Mouse (Mus musculus) embryonic facial prominence, embryonic 15.5 days (tissue): ENCODE results near the gene Spata5. TPM values are rescaled to one million over a fixed set of nuclear protein-coding genes. Genes with fewer than 3 reads are reported as not detected.
A peak's percentile ranks its signal among the peaks of the same experiment; 100 is the strongest.

Experiments
- ATAC-seq: fragments of 200-750 bp; cut with Nextera tagmentation; 2 replicates; pipeline ENCODE4 v1.8.0; 2017; ENCODE audit warnings: low read depth, moderate TSS enrichment; ENCODE audit not compliant: insufficient number of reproducible peaks, low FRiP score, low TSS enrichment
- H3K27ac ChIP-seq: fragments of 300-500 bp; sonication (generic); replicated peaks from 2 replicates; pipeline ENCODE4 v1.5.1; 2015; ENCODE audit warnings: mild to moderate bottlenecking, inconsistent platforms
- H3K27me3 ChIP-seq: fragments of 300-500 bp; sonication (generic); 2 replicates; pipeline ENCODE4 v1.6.1; 2015; ENCODE audit warnings: inconsistent platforms
- H3K36me3 ChIP-seq: fragments of 300-500 bp; sonication (generic); 2 replicates; pipeline ENCODE4 v1.6.1; 2015; ENCODE audit warnings: mild to moderate bottlenecking, inconsistent platforms
- H3K4me1 ChIP-seq: fragments of 300-500 bp; sonication (generic); 2 replicates; pipeline ENCODE4 v1.6.1; 2015; ENCODE audit warnings: inconsistent platforms
- H3K4me2 ChIP-seq: fragments of 300-500 bp; sonication (generic); replicated peaks from 2 replicates; pipeline ENCODE4 v1.6.1; 2015; ENCODE audit warnings: mild to moderate bottlenecking, inconsistent platforms
- H3K4me3 ChIP-seq: fragments of 300-500 bp; sonication (generic); replicated peaks from 2 replicates; pipeline ENCODE4 v1.5.1; 2015; ENCODE audit warnings: mild to moderate bottlenecking, inconsistent platforms
- H3K9ac ChIP-seq: fragments of 300-500 bp; sonication (generic); 2 replicates; pipeline ENCODE4 v1.6.1; 2015; ENCODE audit warnings: inconsistent platforms
- H3K9me3 ChIP-seq: fragments of 300-500 bp; sonication (generic); replicated peaks from 2 replicates; pipeline ENCODE4 v1.6.1; 2016; ENCODE audit warnings: inconsistent platforms
- WGBS: fragments of 180-500 bp; shearing (Covaris S2); methylation state at CpG from one replicate; pipeline ENCODE4 v1.1.7; 2015; 5-methylcytosine and 5-hydroxymethylcytosine counted together
- polyA plus RNA-seq: library from polyadenylated mRNA; unstranded; fragments of >200 nt; fragmentation: Nextera tagmentation; extraction: Ambion mirVana; gene quantifications from 2 replicates; pipeline ENCODE4 v1.2.1, GENCODE M21; 2015

Spata5 gene
- polyA plus RNA-seq, 1 experiment from 2014 or later: 34.7 TPM

- Histone ChIP-seq H3K36me3 (no peaks in the 10 kb centered on the region), H3K4me3 (no peak overlapping the region), H3K4me1 (peaks cover 10% of the 10 kb centered on the region), H3K9me3 (no peaks in the 10 kb centered on the region), H3K9ac (no peak overlapping the region), H3K27ac (no peak overlapping the region), H3K4me2 (no peak overlapping the region), H3K27me3 (no peaks in the 10 kb centered on the region)
- WGBS: 83% methylated on average over 3 of the region's 3 CpGs
- no peak for ATAC-seq
These were observed 132.5 kb downstream of the Spata5 start for GRCm38 (mm10) chr3:37552244-37552643.

- H3K9ac ChIP-seq: no peak overlapping the region
- ATAC-seq: no peak
- H3K36me3 ChIP-seq: no peaks in the 10 kb centered on the region
- H3K27me3 ChIP-seq: no peaks in the 10 kb centered on the region
- no peaks in the 10 kb centered on the region for H3K9me3 ChIP-seq
- H3K4me3 ChIP-seq: no peak overlapping the region
- 97% methylated on average over 1 of the region's 1 CpGs for WGBS
- H3K4me1 ChIP-seq: peaks cover 10% of the 10 kb centered on the region
- H3K4me2 ChIP-seq: no peak overlapping the region
- no peak overlapping the region for H3K27ac ChIP-seq
These were observed 133.8 kb downstream of the Spata5 start for GRCm38 (mm10) chr3:37553371-37554033.

GRCm38 (mm10) chr3:37556412-37557113, 136.9 kb downstream of the Spata5 start:
- no peaks in the 10 kb centered on the region for H3K36me3 ChIP-seq
- ATAC-seq: peak; percentile 81
- H3K27ac ChIP-seq: peak overlapping the region; percentile 74
- H3K9ac ChIP-seq: no peak overlapping the region; the same call in 1 of the 2 replicates
- H3K4me1 ChIP-seq: peaks cover 10% of the 10 kb centered on the region
- H3K4me2 ChIP-seq: no peak overlapping the region
- 18% methylated on average over 7 of the region's 7 CpGs for WGBS
- no peaks in the 10 kb centered on the region for H3K9me3 ChIP-seq
- no peaks in the 10 kb centered on the region for H3K27me3 ChIP-seq
- H3K4me3 ChIP-seq: no peak overlapping the region

GRCm38 (mm10) chr3:37557741-37558479, 138.2 kb downstream of the Spata5 start:
- H3K4me3 ChIP-seq: no peak overlapping the region
- H3K4me2 ChIP-seq: no peak overlapping the region
- H3K36me3 ChIP-seq: no peaks in the 10 kb centered on the region
- no peak overlapping the region for H3K9ac ChIP-seq
- 83% methylated on average over 4 of the region's 4 CpGs for WGBS
- no peaks in the 10 kb centered on the region for H3K9me3 ChIP-seq
- ATAC-seq: no peak
- peaks cover 10% of the 10 kb centered on the region for H3K4me1 ChIP-seq
- no peak overlapping the region for H3K27ac ChIP-seq
- H3K27me3 ChIP-seq: no peaks in the 10 kb centered on the region

GRCm38 (mm10) chr3:37559339-37559738, 139.6 kb downstream of the Spata5 start:
- 77% methylated on average over 2 of the region's 2 CpGs for WGBS
- H3K4me1 ChIP-seq: peaks cover 10% of the 10 kb centered on the region

GRCm38 (mm10) chr3:37561466-37561865, 141.8 kb downstream of the Spata5 start:
- H3K4me3 ChIP-seq: no peak overlapping the region
- peaks cover 3% of the 10 kb centered on the region for H3K4me1 ChIP-seq
- no peak for ATAC-seq
- no peaks in the 10 kb centered on the region for H3K27me3 ChIP-seq
- 79% methylated on average over 3 of the region's 3 CpGs for WGBS
- no peaks in the 10 kb centered on the region for H3K9me3 ChIP-seq
- no peak overlapping the region for H3K27ac ChIP-seq
- no peak overlapping the region for H3K4me2 ChIP-seq
- no peaks in the 10 kb centered on the region for H3K36me3 ChIP-seq
- H3K9ac ChIP-seq: no peak overlapping the region

More at GRCm38 (mm10) chr3:37559339-37559738, 139.6 kb downstream of the Spata5 start:
- H3K36me3 ChIP-seq: no peaks in the 10 kb centered on the region
- H3K27ac ChIP-seq: no peak overlapping the region
- H3K4me3 ChIP-seq: no peak overlapping the region
- H3K9ac ChIP-seq: no peak overlapping the region
- no peak overlapping the region for H3K4me2 ChIP-seq
- H3K9me3 ChIP-seq: no peaks in the 10 kb centered on the region
- no peaks in the 10 kb centered on the region for H3K27me3 ChIP-seq
- ATAC-seq: no peak

GRCm38 (mm10) chr3:37566097-37566496, 146.4 kb downstream of the Spata5 start:
- no peak overlapping the region for H3K27ac ChIP-seq
- ATAC-seq: no peak
- no peaks in the 10 kb centered on the region for H3K27me3 ChIP-seq
- no peak overlapping the region for H3K4me2 ChIP-seq
- H3K9ac ChIP-seq: no peak overlapping the region
- peaks cover 6% of the 10 kb centered on the region for H3K4me1 ChIP-seq
- H3K4me3 ChIP-seq: no peak overlapping the region
- WGBS: 94% methylated on average over 6 of the region's 6 CpGs
- H3K36me3 ChIP-seq: no peaks in the 10 kb centered on the region
- no peaks in the 10 kb centered on the region for H3K9me3 ChIP-seq

GRCm38 (mm10) chr3:37567505-37567904, 147.8 kb downstream of the Spata5 start:
- Histone ChIP-seq H3K9ac (no peak overlapping the region), H3K27ac (no peak overlapping the region), H3K4me2 (no peak overlapping the region), H3K36me3 (no peaks in the 10 kb centered on the region), H3K4me1 (peaks cover 6% of the 10 kb centered on the region), H3K4me3 (no peak overlapping the region), H3K27me3 (no peaks in the 10 kb centered on the region), H3K9me3 (no peaks in the 10 kb centered on the region)
- no peak for ATAC-seq
- WGBS: 91% methylated on average over 1 of the region's 1 CpGs

- Histone ChIP-seq H3K27me3 (no peaks in the 10 kb centered on the region), H3K36me3 (no peaks in the 10 kb centered on the region), H3K27ac (no peak overlapping the region), H3K4me3 (no peak overlapping the region), H3K4me2 (no peak overlapping the region), H3K4me1 (peaks cover 6% of the 10 kb centered on the region), H3K9me3 (no peaks in the 10 kb centered on the region), H3K9ac (no peak overlapping the region)
- ATAC-seq: no peak
- WGBS: 79% methylated on average over 1 of the region's 1 CpGs
These were observed 149.1 kb downstream of the Spata5 start for GRCm38 (mm10) chr3:37568780-37569179.

- peak; percentile 78 for ATAC-seq
- H3K9me3 ChIP-seq: no peaks in the 10 kb centered on the region
- peak overlapping the region; percentile 12; the same call in 1 of the 2 replicates for H3K4me2 ChIP-seq
- H3K4me3 ChIP-seq: no peak overlapping the region
- H3K27ac ChIP-seq: 0 out of 2 replicates have a peak overlapping the region, but pooled peaks have one; percentile 19
- H3K9ac ChIP-seq: no peak overlapping the region
- H3K4me1 ChIP-seq: peaks cover 6% of the 10 kb centered on the region
- no peaks in the 10 kb centered on the region for H3K36me3 ChIP-seq
- no peaks in the 10 kb centered on the region for H3K27me3 ChIP-seq
- WGBS: 24% methylated on average over 22 of the region's 22 CpGs
These were observed 150.2 kb downstream of the Spata5 start for GRCm38 (mm10) chr3:37569661-37570566.
